Mouse (Mus musculus): ENCODE data around the gene Ccdc138. TPM values are rescaled to one million over a fixed set of nuclear protein-coding genes. Genes with fewer than 3 reads are reported as not detected.
A peak's percentile ranks its signal among the peaks of the same experiment; 100 is the strongest.

The Ccdc138 gene
- total RNA-seq (2014; fragmentation: Nextera tagmentation) (3.4 and 4.5 TPM in 2 replicates), total RNA-seq (2017) (2.1 and 2.6 TPM in 2 replicates), polyA plus RNA-seq (2012) (0.20 and 0.35 TPM in 2 replicates)

- Histone ChIP-seq H3K9me3 (replicated peaks) (no peaks in the 10 kb centered on the region), H3K4me1 (ENCODE audit: insufficient read depth, low read depth, low read length) (peaks cover 4% of the 10 kb centered on the region), H3K4me3 (ENCODE audit: low read depth, low read length) (peak within 1 kb of the TSS; percentile 74), H3K36me3 (replicated peaks) (peaks cover 15% of the 10 kb centered on the region), H3K27me3 (ENCODE audit: insufficient read depth, low read length) (no peaks in the 10 kb centered on the region)
- TF ChIP-seq POLR2AphosphoS5 (IDR thresholded peaks at IDR 0.05; ENCODE audit: insufficient replicate concordance, low read depth, low read length) (no peak), GATA2 (IDR thresholded peaks at IDR 0.05; ENCODE audit: borderline replicate concordance, low read depth, low read length) (no peak), TAL1 (conservative IDR thresholded peaks at IDR 0.05; ENCODE audit: low read depth, low read length) (no peak), GATA1 (IDR thresholded peaks at IDR 0.05; ENCODE audit: borderline replicate concordance, low read length) (no peak), CTCF (IDR thresholded peaks at IDR 0.05; ENCODE audit: low read depth, low read length) (no peak)
- ATAC-seq (ENCODE audit: extremely low read depth, insufficient number of reproducible peaks, low FRiP score, poor library complexity, severe bottlenecking): peak; percentile 85
- DNase-seq (ENCODE audit: low spot score): peak; percentile 68
Measured at GRCm38 (mm10) chr10:58497320-58498284, at the start of gene Ccdc138. Gene Ccdc138, plus strand, starts transcription at chr10:58497948.

GRCm38 (mm10) chr10:58451575-58451974, 46.2 kb upstream of the Ccdc138 start:
- no peak overlapping the region for H3K4me3 ChIP-seq (ENCODE audit: low read depth, low read length)
- no peak for DNase-seq (ENCODE audit: low spot score)
- peaks cover 22% of the 10 kb centered on the region for H3K36me3 ChIP-seq (replicated peaks)
- no peak for ATAC-seq (ENCODE audit: extremely low read depth, insufficient number of reproducible peaks, low FRiP score, poor library complexity, severe bottlenecking)
- H3K4me1 ChIP-seq (ENCODE audit: insufficient read depth, low read depth, low read length): peaks cover 9% of the 10 kb centered on the region
- no peaks in the 10 kb centered on the region for H3K27me3 ChIP-seq (ENCODE audit: insufficient read depth, low read length)
- TF ChIP-seq CTCF (IDR thresholded peaks at IDR 0.05; ENCODE audit: low read depth, low read length) (no peak), GATA1 (IDR thresholded peaks at IDR 0.05; ENCODE audit: borderline replicate concordance, low read length) (no peak), POLR2AphosphoS5 (IDR thresholded peaks at IDR 0.05; ENCODE audit: insufficient replicate concordance, low read depth, low read length) (no peak), TAL1 (conservative IDR thresholded peaks at IDR 0.05; ENCODE audit: low read depth, low read length) (no peak), GATA2 (IDR thresholded peaks at IDR 0.05; ENCODE audit: borderline replicate concordance, low read depth, low read length) (no peak)
- no peaks in the 10 kb centered on the region for H3K9me3 ChIP-seq (replicated peaks)

- ATAC-seq (ENCODE audit: extremely low read depth, insufficient number of reproducible peaks, low FRiP score, poor library complexity, severe bottlenecking) (peak; percentile 88), DNase-seq (ENCODE audit: low spot score) (peak; percentile 1)
- peaks cover 23% of the 10 kb centered on the region for H3K36me3 ChIP-seq (replicated peaks)
Measured at GRCm38 (mm10) chr10:58452185-58452584, 45.6 kb upstream of the Ccdc138 start.

GRCm38 (mm10) chr10:58459896-58460295, 37.9 kb upstream of the Ccdc138 start:
- TF ChIP-seq GATA1 (IDR thresholded peaks at IDR 0.05; ENCODE audit: borderline replicate concordance, low read length): no peak
- no peak for TF ChIP-seq TAL1 (conservative IDR thresholded peaks at IDR 0.05; ENCODE audit: low read depth, low read length)
- no peak for TF ChIP-seq GATA2 (IDR thresholded peaks at IDR 0.05; ENCODE audit: borderline replicate concordance, low read depth, low read length)
- TF ChIP-seq POLR2AphosphoS5 (IDR thresholded peaks at IDR 0.05; ENCODE audit: insufficient replicate concordance, low read depth, low read length): no peak
- no peak for TF ChIP-seq CTCF (IDR thresholded peaks at IDR 0.05; ENCODE audit: low read depth, low read length)
- ATAC-seq (ENCODE audit: extremely low read depth, insufficient number of reproducible peaks, low FRiP score, poor library complexity, severe bottlenecking) (no peak), DNase-seq (ENCODE audit: low spot score) (no peak)
- Histone ChIP-seq H3K27me3 (ENCODE audit: insufficient read depth, low read length) (no peaks in the 10 kb centered on the region), H3K36me3 (replicated peaks) (peaks cover 50% of the 10 kb centered on the region), H3K4me3 (ENCODE audit: low read depth, low read length) (no peak overlapping the region), H3K9me3 (replicated peaks) (no peaks in the 10 kb centered on the region), H3K4me1 (ENCODE audit: insufficient read depth, low read depth, low read length) (no peaks in the 10 kb centered on the region; the same call in 1 of the 2 replicates)

More at GRCm38 (mm10) chr10:58452185-58452584, 45.6 kb upstream of the Ccdc138 start:
- no peak overlapping the region for H3K4me3 ChIP-seq (ENCODE audit: low read depth, low read length)
- peaks cover 9% of the 10 kb centered on the region for H3K4me1 ChIP-seq (ENCODE audit: insufficient read depth, low read depth, low read length)
- no peaks in the 10 kb centered on the region for H3K9me3 ChIP-seq (replicated peaks)
- H3K27me3 ChIP-seq (ENCODE audit: insufficient read depth, low read length): no peaks in the 10 kb centered on the region
- TF ChIP-seq POLR2AphosphoS5 (IDR thresholded peaks at IDR 0.05; ENCODE audit: insufficient replicate concordance, low read depth, low read length): no peak
- peak; percentile 35 for TF ChIP-seq TAL1 (conservative IDR thresholded peaks at IDR 0.05; ENCODE audit: low read depth, low read length)
- no peak for TF ChIP-seq GATA1 (IDR thresholded peaks at IDR 0.05; ENCODE audit: borderline replicate concordance, low read length)
- TF ChIP-seq CTCF (IDR thresholded peaks at IDR 0.05; ENCODE audit: low read depth, low read length): no peak
- TF ChIP-seq GATA2 (IDR thresholded peaks at IDR 0.05; ENCODE audit: borderline replicate concordance, low read depth, low read length): no peak

- Histone ChIP-seq H3K9me3 (replicated peaks) (no peaks in the 10 kb centered on the region), H3K4me3 (ENCODE audit: low read depth, low read length) (no peak overlapping the region), H3K27me3 (ENCODE audit: insufficient read depth, low read length) (no peaks in the 10 kb centered on the region), H3K4me1 (ENCODE audit: insufficient read depth, low read depth, low read length) (no peaks in the 10 kb centered on the region), H3K36me3 (replicated peaks) (peaks cover 54% of the 10 kb centered on the region)
- TF ChIP-seq GATA1 (IDR thresholded peaks at IDR 0.05; ENCODE audit: borderline replicate concordance, low read length) (no peak), TAL1 (conservative IDR thresholded peaks at IDR 0.05; ENCODE audit: low read depth, low read length) (no peak), POLR2AphosphoS5 (IDR thresholded peaks at IDR 0.05; ENCODE audit: insufficient replicate concordance, low read depth, low read length) (no peak), GATA2 (IDR thresholded peaks at IDR 0.05; ENCODE audit: borderline replicate concordance, low read depth, low read length) (no peak), CTCF (IDR thresholded peaks at IDR 0.05; ENCODE audit: low read depth, low read length) (no peak)
- ATAC-seq (ENCODE audit: extremely low read depth, insufficient number of reproducible peaks, low FRiP score, poor library complexity, severe bottlenecking) (no peak), DNase-seq (ENCODE audit: low spot score) (no peak)
Measured at GRCm38 (mm10) chr10:58477086-58477755, 20.5 kb upstream of the Ccdc138 start.
